Mouse (Mus musculus): ENCODE measurements around the gene 1700021F05Rik. TPM values are rescaled to one million over a fixed set of nuclear protein-coding genes. Genes with fewer than 3 reads are reported as not detected.

1700021F05Rik gene
- total RNA-seq (2023): 7.9 and 11.0 TPM in 2 replicates

DNA sequence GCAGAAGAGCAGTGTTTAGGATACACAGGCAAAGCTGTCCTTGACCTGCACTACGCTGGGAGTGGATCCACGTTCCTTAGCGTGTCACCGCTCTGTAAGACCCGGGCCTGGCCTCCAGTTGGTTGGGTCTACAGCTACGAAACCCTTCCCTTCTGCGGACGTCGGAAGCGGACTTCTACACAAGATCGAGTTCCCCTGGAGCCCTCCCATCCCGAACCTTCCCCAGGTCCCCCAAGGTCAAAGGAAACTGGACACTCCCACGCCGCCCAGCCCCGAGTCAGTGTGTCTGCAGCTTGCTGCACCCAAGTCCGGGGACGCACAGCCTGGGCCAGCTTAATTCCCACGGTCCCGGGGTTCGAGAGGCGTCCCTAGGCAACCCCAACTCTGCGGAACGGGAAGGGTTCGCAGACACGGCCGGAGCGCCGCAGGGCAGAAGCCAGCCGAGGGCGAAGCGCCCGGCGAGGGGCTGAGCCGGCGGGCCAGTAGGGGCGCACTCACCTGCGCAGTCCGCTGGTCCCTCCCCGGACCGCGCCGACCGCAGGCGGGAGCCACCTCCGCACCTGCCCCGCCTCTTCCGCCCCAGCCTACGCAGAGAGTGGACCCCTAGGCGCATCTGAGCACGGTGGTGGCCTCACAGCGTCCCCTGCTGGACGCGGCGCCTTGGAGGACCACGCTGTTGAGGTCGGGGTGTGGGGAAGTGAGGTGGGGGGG lies at the start of gene 1700021F05Rik:
Gene 1700021F05Rik (minus strand): TSS at position 553 of the 711 bp plus-strand sequence.

DNA sequence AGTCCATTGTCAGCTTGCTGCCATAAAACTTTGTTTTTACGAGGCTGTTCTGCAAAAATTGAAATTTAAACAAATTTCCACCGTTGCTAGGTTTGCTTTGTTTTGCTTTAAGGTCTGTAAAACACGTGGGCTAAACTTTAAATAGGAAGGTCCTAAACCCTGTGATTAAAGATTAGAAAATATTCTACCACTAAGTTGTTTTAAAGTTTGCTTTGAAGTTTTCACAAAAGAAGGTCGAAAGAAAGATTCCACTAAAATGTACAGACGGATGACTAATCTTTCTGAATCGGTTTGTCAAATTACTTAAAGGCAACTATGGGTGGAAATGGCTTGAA lies 37.2 kb upstream of the 1700021F05Rik start, which contains the start of gene Cd24a:
Gene Cd24a (plus strand): TSS at position 288 of the 335 bp plus-strand sequence.

DNA sequence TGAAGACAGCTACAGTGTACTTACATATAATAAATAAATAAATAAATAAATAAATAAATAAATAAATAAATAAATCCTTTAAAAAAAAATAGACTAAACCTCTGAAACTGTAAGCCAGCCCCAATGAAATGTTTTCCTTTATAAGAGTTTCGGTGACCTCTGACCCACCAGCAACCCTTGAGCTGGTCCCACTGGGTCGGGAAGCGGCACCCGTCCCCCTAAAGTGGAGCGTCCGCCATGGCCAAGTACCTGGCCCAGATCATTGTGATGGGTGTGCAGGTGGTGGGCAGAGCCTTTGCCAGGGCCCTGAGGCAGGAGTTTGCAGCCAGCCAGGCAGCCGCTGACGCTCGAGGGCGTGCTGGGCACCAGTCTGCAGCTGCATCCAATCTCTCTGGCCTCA lies 16.9 kb downstream of the 1700021F05Rik start, which contains the start of gene Gm9803:
Gene Gm9803 (plus strand): TSS at position 154 of the 400 bp plus-strand sequence.

DNA sequence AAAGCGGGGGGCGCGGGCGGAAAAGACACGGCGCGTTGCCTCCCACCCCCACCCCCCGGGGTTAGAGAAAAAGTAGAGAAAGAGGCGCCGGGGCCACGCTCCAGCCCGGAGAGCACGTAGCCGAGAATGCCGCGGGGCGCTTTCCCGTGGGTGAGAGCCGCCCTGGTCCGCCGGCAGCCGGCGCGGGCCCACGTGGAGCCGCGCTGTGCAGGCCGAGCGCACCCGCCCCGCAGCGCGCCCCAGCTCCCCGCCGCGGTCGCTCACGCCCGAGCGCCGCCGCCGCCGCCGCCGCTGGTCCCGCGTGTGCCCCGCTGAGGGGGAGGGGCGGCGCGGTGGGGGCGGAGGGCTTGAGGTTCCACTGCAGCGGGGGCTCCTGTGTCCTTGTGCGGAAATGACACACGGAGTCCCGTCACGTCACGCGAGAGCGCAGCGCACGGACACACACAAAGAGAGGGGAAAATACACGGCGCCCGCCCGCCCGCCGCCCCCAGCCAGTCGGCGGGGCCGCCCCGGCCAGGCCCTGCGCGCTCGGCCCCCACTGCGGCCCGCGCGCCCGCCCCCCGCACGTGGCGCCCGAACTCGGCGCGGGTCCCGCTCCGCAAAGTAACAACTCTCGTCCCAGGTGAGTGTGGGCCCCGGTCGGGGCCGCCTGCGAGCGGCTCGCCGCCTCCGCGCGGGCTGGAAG lies 61.9 kb downstream of the 1700021F05Rik start, which contains the start of gene Bend3:
Gene Bend3 (plus strand): TSS at position 81 of the 685 bp plus-strand sequence.

Other genes with a start within 250 kb of the 1700021F05Rik start
- 2.3 and 2.8 TPM in 2 replicates for gene Bend3, start 62.2 kb downstream of the 1700021F05Rik start, total RNA-seq (2023)
- 4.6 TPM in 1 of 2 replicates, not detected in the other for gene Gm9803, start 16.9 kb downstream of the 1700021F05Rik start, total RNA-seq (2023)
- 730 and 848 TPM in 2 replicates for gene Cd24a, start 37.3 kb upstream of the 1700021F05Rik start, total RNA-seq (2023)